Mouse (Mus musculus): ENCODE data around the gene Epor.

GRCm38 (mm10) chr9:21934021-21934420, 29.3 kb downstream of the Epor start:
- TF ChIP-seq POLR2A (IDR thresholded peaks at IDR 0.05; ENCODE audit: low read depth, low read length) (no peak), CTCF (IDR thresholded peaks at IDR 0.05; ENCODE audit: extremely low read depth, insufficient read length, insufficient replicate concordance, low read depth, low read length) (no peak)

Data from small intestine, adult 2 months (tissue).